In the genomic region with DNA sequence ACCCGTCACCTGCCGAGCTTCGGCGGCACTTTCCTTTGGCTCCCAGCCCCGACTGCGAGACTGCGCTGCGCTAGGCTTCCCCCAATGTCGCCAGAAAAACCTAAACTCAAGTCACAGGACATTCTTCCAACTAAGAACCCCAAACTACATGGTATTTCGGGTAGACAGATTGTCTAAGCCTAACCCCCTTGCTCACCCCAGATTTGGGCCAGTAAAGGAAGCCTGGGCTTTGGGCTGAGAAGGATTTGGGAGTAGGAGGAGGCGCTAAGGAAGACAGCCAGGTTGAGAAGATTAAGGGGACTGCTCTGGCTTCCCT, we compare ENCODE assay signal across 10 mouse cellular contexts. TPM values are rescaled to one million over a fixed set of nuclear protein-coding genes. Genes with fewer than 3 reads are reported as not detected.
DNase-seq lines count a peak whose midpoint lies in the region; ATAC-seq lines count a peak whose summit lies in the region.
"Had no signal": no experiment of that assay in that cellular context is flagged by ENCODE, and none has a peak within 500 bp of the region (broad histone marks: within the 10 kb centered on the region; RNA-seq: fewer than 3 reads in every experiment).

No protein-coding gene starts in this region.

- no peak overlapping the region for H3K27ac ChIP-seq in heart, embryonic 12.5 days (ENCODE audit: poor library complexity, severe bottlenecking)
- H3K27ac ChIP-seq in embryonic facial prominence, embryonic 10.5 days (replicated peaks) = no peak overlapping the region
- H3K27ac ChIP-seq in hindbrain, embryonic 14.5 days = no peak overlapping the region
- no peak overlapping the region for H3K27ac ChIP-seq in midbrain, embryonic 11.5 days (ENCODE audit: low read depth, low read length)

- peaks cover 52% of the 10 kb centered on the region for H3K27me3 ChIP-seq in heart, embryonic 12.5 days (replicated peaks)
- peaks cover 89% of the 10 kb centered on the region for H3K27me3 ChIP-seq in embryonic facial prominence, embryonic 10.5 days (replicated peaks; ENCODE audit: low read depth, poor library complexity, severe bottlenecking)
- H3K27me3 ChIP-seq in hindbrain, embryonic 14.5 days (ENCODE audit: control insufficient read depth, insufficient read depth, low read length) = peaks cover 71% of the 10 kb centered on the region
- H3K27me3 ChIP-seq in midbrain, embryonic 11.5 days (ENCODE audit: control insufficient read depth, insufficient read depth, low read length) = peaks cover 56% of the 10 kb centered on the region

- no peak for DNase-seq in heart, adult 8-10 months (ENCODE audit: low spot score)
- DNase-seq in embryonic facial prominence, embryonic 10.5 days (ENCODE audit: low spot score) = no peak
- no peak for DNase-seq in hindbrain, embryonic 14.5 days (ENCODE audit: low spot score)
- DNase-seq in midbrain, embryonic 11.5 days (ENCODE audit: low spot score, missing footprints) = peak; percentile 90
- no peak for DNase-seq in left cerebral cortex, adult 11 months (ENCODE audit: low spot score)
- no peak for DNase-seq in urinary bladder, postnatal 10 days (ENCODE audit: low spot score)
- DNase-seq: adrenal gland, adult 8-10 months; thymus, postnatal 36 days had no signal

- 7% methylated on average over 11 of the region's 11 CpGs for WGBS in heart, embryonic 12.5 days
- 3% methylated on average over 11 of the region's 11 CpGs for WGBS in embryonic facial prominence, embryonic 10.5 days
- WGBS in hindbrain, embryonic 14.5 days = 7% methylated on average over 11 of the region's 11 CpGs
- 2% methylated on average over 11 of the region's 11 CpGs for WGBS in midbrain, embryonic 11.5 days

- no peak for ATAC-seq in heart, embryonic 12.5 days (ENCODE audit: insufficient number of reproducible peaks, low FRiP score)
- ATAC-seq in hindbrain, embryonic 14.5 days (ENCODE audit: low FRiP score) = no peak
- no peak for ATAC-seq in midbrain, embryonic 11.5 days (ENCODE audit: low FRiP score)
- no peak for ATAC-seq in megakaryocyte progenitor cell, adult 5-6 weeks (replicated peaks; ENCODE audit: poor library complexity)

- peaks cover 41% of the 10 kb centered on the region for H3K4me1 ChIP-seq in heart, embryonic 12.5 days (replicated peaks)
- peaks cover 44% of the 10 kb centered on the region for H3K4me1 ChIP-seq in embryonic facial prominence, embryonic 10.5 days
- peaks cover 14% of the 10 kb centered on the region for H3K4me1 ChIP-seq in hindbrain, embryonic 14.5 days (replicated peaks; ENCODE audit: control insufficient read depth, insufficient read depth, low read length)
- H3K4me1 ChIP-seq in midbrain, embryonic 11.5 days (ENCODE audit: control insufficient read depth, insufficient read depth, low read length) = peaks cover 27% of the 10 kb centered on the region

- no peaks in the 10 kb centered on the region for H3K9me3 ChIP-seq in heart, embryonic 12.5 days (replicated peaks)
- no peaks in the 10 kb centered on the region for H3K9me3 ChIP-seq in embryonic facial prominence, embryonic 10.5 days
- H3K9me3 ChIP-seq in hindbrain, embryonic 14.5 days (ENCODE audit: control insufficient read depth, low read length) = no peaks in the 10 kb centered on the region
- H3K9me3 ChIP-seq in midbrain, embryonic 11.5 days (ENCODE audit: control insufficient read depth, low read length) = no peaks in the 10 kb centered on the region

- H3K4me3 ChIP-seq in heart, embryonic 12.5 days = peak overlapping the region; percentile 65
- H3K4me3 ChIP-seq in embryonic facial prominence, embryonic 10.5 days = peak overlapping the region; percentile 65
- no peak overlapping the region; the same call in 1 of the 2 replicates for H3K4me3 ChIP-seq in hindbrain, embryonic 14.5 days (replicated peaks; ENCODE audit: low read length)
- H3K4me3 ChIP-seq in midbrain, embryonic 11.5 days (ENCODE audit: low read depth, low read length) = no peak overlapping the region

- peak overlapping the region; percentile 74 for H3K9ac ChIP-seq in heart, embryonic 12.5 days
- no peak overlapping the region for H3K9ac ChIP-seq in hindbrain, embryonic 14.5 days
- no peak overlapping the region for H3K9ac ChIP-seq in midbrain, embryonic 11.5 days (ENCODE audit: low read length)

- H3K36me3 ChIP-seq in heart, embryonic 12.5 days = no peaks in the 10 kb centered on the region
- H3K36me3 ChIP-seq in embryonic facial prominence, embryonic 10.5 days (replicated peaks) = no peaks in the 10 kb centered on the region
- H3K36me3 ChIP-seq in hindbrain, embryonic 14.5 days (replicated peaks; ENCODE audit: control insufficient read depth, insufficient read depth) = no peaks in the 10 kb centered on the region
- H3K36me3 ChIP-seq in midbrain, embryonic 11.5 days (ENCODE audit: control insufficient read depth, insufficient read depth, low read length) = no peaks in the 10 kb centered on the region

- peak overlapping the region; percentile 81 for H3K4me2 ChIP-seq in heart, embryonic 12.5 days
- H3K4me2 ChIP-seq in hindbrain, embryonic 14.5 days (replicated peaks) = peak overlapping the region; percentile 62; the same call in 1 of the 2 replicates
- H3K4me2 ChIP-seq in midbrain, embryonic 11.5 days = no peak overlapping the region

RNA-seq across cellular contexts. Expression of a gene that starts 1.8 kb away (rescaled TPM):
- 56.9 and 57.6 TPM in 2 replicates for polyA plus RNA-seq in heart, embryonic 12.5 days (2016; fragmentation: Nextera tagmentation; extraction: Ambion mirVana)
- total RNA-seq in heart, adult 8-10 months (2022) = 100 to 1,000 TPM; 142 to 162 (median 148) TPM
- polyA plus RNA-seq in embryonic facial prominence, embryonic 10.5 days (2016; fragmentation: Nextera tagmentation; extraction: Ambion mirVana) = 0.83 and 0.97 TPM in 2 replicates
- polyA plus RNA-seq in hindbrain, embryonic 14.5 days (2014; fragmentation: Nextera tagmentation; extraction: Ambion mirVana) = 1.2 and 2.0 TPM in 2 replicates
- polyA plus RNA-seq in midbrain, embryonic 11.5 days (2014; fragmentation: Nextera tagmentation; extraction: Ambion mirVana) = 1.5 and 1.7 TPM in 2 replicates
- total RNA-seq in megakaryocyte progenitor cell, adult 5-6 weeks (2015) = 0.10 TPM in 1 of 2 replicates, not detected in the other
- total RNA-seq in megakaryocyte progenitor cell, adult 5-6 weeks (2017) = 0.33 and 0.41 TPM in 2 replicates

RNA-seq across cellular contexts. Expression of a gene that starts 35.2 kb away (rescaled TPM):
- 24.7 and 24.9 TPM in 2 replicates for polyA plus RNA-seq in heart, embryonic 12.5 days (2016; fragmentation: Nextera tagmentation; extraction: Ambion mirVana)
- 10 to 100 TPM; 31.3 to 46.4 (median 39.0) TPM for total RNA-seq in heart, adult 8-10 months (2022)
- polyA plus RNA-seq in embryonic facial prominence, embryonic 10.5 days (2016; fragmentation: Nextera tagmentation; extraction: Ambion mirVana) = 24.2 and 26.2 TPM in 2 replicates
- 39.8 and 48.8 TPM in 2 replicates for polyA plus RNA-seq in hindbrain, embryonic 14.5 days (2014; fragmentation: Nextera tagmentation; extraction: Ambion mirVana)
- 29.7 and 31.4 TPM in 2 replicates for polyA plus RNA-seq in midbrain, embryonic 11.5 days (2014; fragmentation: Nextera tagmentation; extraction: Ambion mirVana)
- total RNA-seq in megakaryocyte progenitor cell, adult 5-6 weeks (2015) = 6.7 and 7.7 TPM in 2 replicates
- total RNA-seq in megakaryocyte progenitor cell, adult 5-6 weeks (2017) = 7.4 and 7.9 TPM in 2 replicates

RNA-seq across cellular contexts. Expression of a gene that starts 43.1 kb away (rescaled TPM):
- 2.9 and 3.4 TPM in 2 replicates for polyA plus RNA-seq in heart, embryonic 12.5 days (2016; fragmentation: Nextera tagmentation; extraction: Ambion mirVana)
- total RNA-seq in heart, adult 8-10 months (2022) = 10 to 100 TPM in 1 of 4 experiments, 1 to 10 TPM in 3; 6.8 to 12.6 (median 9.1) TPM
- 4.2 and 5.3 TPM in 2 replicates for polyA plus RNA-seq in embryonic facial prominence, embryonic 10.5 days (2016; fragmentation: Nextera tagmentation; extraction: Ambion mirVana)
- polyA plus RNA-seq in hindbrain, embryonic 14.5 days (2014; fragmentation: Nextera tagmentation; extraction: Ambion mirVana) = 4.9 TPM in 2 replicates
- 2.8 and 3.2 TPM in 2 replicates for polyA plus RNA-seq in midbrain, embryonic 11.5 days (2014; fragmentation: Nextera tagmentation; extraction: Ambion mirVana)
- total RNA-seq in megakaryocyte progenitor cell, adult 5-6 weeks (2015) = not detected in 2 replicates
- not detected in 2 replicates for total RNA-seq in megakaryocyte progenitor cell, adult 5-6 weeks (2017)

Comparison
In these comparisons a context has a peak if more than half of its experiments do, and no peak if none do; other contexts are left out.
1. H3K4me3 ChIP-seq: peak in heart, embryonic 12.5 days (single experiment) and embryonic facial prominence, embryonic 10.5 days (single experiment); none in hindbrain, embryonic 14.5 days (single experiment) and midbrain, embryonic 11.5 days (single experiment).
2. RNA of a gene that starts 1.8 kb away (polyA plus RNA-seq): 56.9 to 57.6 TPM in heart, embryonic 12.5 days; 1.2 to 2.0 TPM in hindbrain, embryonic 14.5 days, 1.5 to 1.7 TPM in midbrain, embryonic 11.5 days and 0.83 to 0.97 TPM in embryonic facial prominence, embryonic 10.5 days; every median in the first group is over 10 times any median in the second.